Mouse (Mus musculus) embryo, embryonic 11.5 days (tissue): ENCODE data around the gene Wasf3.
"Not testable (repeated sequence)": the region's sequence is repeated elsewhere in the genome, so short reads cannot be mapped to it uniquely, and the experiment has no call there.

Experiments
- DNase-seq: peaks from one replicate; pipeline ENCODE4 v3.0.0-alpha.2; 2012; ENCODE audit warnings: low read depth, low spot score

The Wasf3 gene

DNA sequence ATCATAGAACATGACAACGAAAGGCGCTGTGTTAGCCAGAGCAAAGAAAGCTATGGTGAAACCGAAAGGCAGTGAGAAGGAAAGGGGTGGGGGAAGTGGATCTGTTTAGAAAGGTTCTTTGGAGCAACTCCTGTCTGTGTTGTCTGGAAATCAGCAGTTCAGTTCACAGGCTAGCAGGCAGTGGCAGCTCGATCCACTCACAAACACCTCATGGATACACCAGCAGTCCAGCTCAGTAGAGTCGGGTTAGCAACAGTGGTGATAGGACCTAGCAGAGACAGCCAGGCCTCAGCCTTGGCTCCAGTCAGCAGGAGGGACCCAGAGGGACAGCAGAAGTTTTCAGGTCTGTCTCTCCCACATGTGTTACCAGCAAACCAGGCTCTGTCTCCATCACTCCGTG lies 16.2 kb downstream of the Wasf3 start:
- not testable (repeated sequence) for DNase-seq

DNA sequence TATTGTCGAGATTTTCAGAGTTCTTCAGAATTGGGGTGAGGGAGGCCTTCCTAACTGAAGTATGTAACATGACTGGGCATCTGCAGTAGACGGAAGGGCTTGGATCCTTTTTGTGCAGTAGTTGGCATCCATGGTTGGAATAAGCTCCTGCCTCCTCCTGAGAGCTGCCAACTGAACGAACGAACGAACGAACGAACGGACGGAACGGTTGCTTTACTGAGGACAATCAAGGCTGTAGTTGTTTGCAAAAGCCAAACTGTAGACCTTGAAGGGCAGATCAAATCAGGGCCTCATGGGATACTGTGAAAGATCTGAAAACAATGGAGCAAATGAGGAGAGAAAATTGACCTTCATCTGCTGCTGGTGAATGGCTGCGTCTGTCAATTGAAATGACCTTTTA lies 17.5 kb downstream of the Wasf3 start:
- DNase-seq: no peak

DNA sequence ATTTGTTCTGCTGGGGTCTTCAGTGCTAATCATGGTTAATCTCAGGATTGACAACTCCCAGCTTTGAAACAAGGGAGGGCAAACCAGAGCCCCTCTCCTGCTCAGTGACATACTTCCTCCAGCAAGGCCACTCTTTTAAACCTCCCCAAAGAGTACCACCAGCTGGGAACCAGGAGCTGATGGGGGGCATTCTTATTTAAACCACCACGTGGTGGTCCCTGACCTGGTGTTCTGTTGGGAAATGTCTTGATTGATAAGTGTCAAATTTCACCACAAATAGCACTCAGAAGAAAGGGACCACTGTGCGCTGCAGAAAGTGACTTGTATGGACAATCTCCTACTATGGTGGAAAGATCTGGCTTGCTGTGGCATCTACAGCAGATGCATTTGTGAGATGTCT lies 19.1 kb downstream of the Wasf3 start:
- DNase-seq: no peak

DNA sequence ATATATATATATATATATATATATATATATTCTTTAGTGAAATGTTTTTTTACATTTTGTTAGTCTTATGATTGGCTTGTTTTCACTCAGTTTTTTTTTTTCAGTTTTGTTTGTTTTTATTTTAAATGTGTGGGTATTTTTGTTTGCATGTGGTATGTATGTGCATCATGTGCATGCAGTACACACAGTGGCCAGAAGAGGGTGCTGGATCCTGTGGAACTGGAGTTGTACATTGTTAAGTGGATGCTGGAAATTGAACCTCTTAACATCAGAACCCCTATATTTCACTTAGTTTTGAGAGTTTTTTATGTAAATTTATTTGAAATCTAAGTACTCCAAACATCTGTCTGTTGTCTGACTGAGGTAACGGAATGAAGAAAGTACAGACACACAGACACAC lies 21.3 kb downstream of the Wasf3 start:
- DNase-seq: no peak

DNA sequence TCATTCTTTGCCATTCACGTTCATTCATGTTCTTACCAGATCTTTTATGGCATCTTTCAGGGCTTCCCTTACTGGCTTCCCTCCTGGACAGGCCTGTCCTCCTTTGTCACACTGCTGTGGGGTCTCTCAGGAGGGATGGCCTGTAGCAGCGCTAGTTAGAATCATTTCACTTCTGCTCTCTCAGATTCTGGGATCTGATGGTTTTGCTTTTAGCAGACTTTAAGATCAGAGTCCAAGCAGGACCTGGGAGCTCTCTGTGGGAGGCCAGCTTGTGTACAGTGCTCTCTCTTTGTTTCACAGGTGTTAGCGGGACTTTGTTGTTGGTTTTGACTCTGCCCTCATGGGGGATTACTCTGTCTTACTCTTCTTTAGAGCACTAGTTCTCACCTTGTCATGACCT lies 23.0 kb downstream of the Wasf3 start:
- no peak for DNase-seq

DNA sequence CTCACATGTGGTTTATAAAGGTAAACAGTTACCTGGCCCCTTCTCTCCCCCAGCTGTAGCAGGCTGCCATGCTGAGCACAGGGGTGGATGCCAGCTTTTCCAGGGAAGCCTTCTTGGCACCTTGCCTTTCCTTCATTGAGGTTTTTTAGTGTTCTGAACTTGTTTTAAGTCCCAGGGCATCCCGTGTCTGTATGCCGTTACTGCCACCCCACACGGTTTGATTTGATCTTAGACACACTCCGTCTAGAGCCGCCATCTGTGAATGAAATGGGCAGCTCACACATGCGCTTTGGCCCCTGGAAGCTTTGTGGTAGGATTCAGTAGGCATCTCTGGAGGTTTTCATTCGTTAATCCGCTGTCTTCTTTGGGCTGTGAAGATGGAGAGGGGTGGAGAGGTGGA lies 23.8 kb downstream of the Wasf3 start:
- no peak for DNase-seq

DNA sequence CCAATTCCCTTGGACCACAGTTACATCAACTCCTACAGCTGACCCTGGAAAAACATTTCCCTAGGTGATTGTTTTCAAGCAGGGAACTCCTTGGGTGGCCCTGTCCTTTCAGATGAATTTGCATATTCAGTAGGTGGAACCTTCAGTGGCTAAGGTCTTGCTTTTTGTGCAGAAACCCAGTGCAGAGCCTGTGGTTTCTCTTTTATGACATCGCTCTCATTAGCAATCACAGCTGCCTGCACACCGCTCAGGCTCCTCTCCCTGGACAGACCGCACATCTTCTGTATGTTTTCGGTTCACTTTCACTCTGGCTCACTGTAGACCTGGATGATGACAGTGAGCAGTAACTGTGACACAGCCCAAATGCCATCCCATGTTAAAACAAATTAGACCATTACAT lies 26.0 kb downstream of the Wasf3 start:
- no peak for DNase-seq

DNA sequence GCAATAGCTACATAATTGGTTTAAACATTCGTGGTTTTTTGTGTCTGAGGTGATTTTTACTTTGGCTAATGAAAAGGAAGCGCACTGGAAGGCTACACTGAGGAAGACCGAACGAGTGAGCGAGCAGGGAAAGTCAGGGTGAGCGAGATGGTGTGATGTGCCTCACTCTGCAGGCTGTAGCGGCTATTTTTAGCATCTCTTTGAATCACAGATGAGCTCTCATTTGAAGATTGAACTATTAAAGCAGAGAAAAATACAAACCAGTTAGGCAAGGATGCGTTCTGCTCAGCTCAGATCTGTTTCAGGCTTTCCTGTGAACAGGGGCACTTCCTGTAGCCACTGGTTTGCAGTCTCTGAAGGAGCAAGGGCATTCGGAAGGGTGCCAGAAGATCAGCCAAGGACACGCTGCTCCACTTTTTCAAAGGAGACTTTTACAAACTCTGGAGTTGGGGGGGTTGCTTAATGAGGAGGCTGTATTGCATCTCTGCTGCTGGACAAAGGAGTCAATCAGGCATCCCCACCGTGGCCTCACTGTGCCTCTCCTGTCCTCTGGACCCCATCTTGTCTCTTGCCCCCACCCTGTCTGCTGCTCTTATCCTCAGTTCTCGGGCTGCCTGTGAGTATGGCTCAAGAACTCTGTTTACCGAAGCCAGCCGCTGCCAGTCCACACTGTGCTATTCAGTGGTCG lies 28.1 kb downstream of the Wasf3 start:
- DNase-seq: no peak

DNA sequence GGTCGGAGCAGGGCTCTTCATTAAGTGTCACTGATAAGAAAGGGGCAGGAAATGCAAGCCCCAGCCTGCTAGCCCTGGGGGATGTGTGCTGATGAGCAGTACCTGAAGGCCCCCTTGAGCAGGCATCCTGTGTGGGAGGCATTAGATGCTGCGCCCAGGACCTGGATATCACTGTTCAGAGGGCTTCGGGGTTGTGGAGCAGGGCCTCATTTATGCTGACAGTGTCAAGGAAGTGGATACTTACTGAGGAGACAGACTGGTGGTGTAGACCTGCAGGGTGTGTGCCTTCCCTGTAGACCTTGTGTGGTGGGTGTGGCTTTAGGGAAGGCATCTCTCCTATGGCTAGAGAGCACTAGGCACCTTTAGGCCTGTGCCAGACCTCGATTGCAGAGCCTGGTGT lies 29.8 kb downstream of the Wasf3 start:
- DNase-seq: no peak

DNA sequence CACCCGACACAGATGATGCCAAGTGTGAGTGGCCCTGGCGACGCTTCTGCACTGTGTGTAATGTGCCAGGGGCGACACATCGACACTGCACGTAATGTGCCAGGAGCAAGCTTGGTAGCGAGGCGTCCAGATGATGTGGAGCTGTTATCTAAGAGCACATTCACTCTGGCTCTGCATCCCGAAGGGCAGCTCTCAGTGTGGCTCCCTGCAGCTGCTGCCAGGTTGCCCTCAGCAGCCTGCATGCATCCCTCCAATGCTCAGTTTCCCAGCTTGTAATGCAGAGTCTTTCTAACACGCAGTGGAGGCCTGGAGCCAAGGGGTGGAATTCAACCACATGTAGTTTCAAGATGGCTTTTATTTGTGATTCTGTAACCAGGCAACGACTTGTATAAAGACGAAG lies 30.4 kb downstream of the Wasf3 start:
- DNase-seq: no peak

DNA sequence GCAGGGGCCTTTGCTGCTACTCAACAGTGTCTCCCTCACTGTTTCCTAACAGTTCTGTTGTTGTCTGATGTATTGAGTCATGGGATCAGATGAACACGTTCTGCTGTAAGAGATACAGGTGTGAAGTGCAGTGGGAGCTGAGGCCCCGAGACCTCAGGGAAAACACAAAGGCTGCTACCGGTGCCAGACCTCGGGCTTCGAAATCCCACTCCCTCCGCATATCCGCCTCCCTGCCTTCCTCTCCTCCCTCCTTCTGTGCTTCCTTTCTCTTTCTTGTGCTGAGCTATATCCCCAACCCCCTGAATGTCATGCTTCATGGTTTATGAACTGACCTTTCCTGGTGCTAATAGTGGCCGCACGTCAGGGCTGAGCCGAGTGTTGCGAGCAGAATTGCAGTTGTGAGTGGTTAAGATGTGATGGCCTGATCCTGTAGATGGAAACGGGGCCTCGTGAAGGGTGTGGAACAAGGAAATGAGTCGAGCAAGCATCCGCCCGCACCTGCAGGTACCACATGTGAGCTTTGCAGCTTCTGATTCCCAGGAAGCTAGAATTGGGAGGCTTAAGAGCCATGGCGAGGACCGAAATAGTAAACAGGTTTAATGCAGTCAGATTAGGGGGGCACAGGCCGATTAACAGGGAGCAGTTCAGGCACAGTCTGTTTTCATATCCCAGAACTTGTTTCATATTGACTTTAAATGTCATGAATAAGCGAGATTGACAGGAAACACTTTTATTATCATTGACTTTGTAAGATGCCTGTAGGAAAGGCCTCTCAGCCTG lies 31.7 kb downstream of the Wasf3 start:
- no peak for DNase-seq

DNA sequence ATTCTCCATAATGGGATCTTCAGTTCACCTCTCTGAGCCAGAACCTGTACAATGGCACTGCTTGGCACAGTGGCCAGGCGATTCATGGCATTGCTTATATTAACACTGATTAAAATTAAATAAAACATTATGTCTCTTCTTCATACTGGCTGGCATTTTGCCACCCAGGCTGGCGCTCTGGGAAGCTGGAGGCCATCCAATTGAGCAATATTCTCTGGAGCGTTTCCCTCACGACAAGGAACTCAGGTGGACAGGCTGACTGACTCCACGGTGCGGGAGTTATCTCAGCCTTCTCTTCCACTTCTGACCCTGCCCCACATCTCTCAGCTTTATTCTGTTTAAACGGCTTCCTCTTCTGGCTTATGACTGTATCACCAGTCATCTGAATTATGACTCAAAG lies 33.3 kb downstream of the Wasf3 start:
- no peak for DNase-seq

DNA sequence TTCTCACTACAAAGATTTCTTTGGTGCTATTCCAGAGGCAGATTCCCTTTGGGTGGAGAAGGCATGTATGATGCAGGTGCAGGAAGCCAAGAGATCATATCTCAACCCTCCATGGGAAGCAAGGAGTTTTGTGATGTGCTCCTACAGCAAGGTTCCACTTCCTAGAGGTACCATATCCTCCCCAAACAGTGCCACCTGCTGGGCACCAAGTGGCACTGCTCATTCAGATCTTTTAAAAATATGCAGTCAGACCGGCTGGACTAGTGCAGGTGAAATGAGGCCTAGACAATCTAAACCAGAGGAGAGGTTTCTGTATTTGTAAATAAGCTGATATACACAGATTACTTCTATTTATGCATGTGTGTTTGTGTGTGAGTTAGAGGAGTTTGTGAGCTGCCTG lies 35.3 kb downstream of the Wasf3 start:
- peak; percentile 32 for DNase-seq

DNA sequence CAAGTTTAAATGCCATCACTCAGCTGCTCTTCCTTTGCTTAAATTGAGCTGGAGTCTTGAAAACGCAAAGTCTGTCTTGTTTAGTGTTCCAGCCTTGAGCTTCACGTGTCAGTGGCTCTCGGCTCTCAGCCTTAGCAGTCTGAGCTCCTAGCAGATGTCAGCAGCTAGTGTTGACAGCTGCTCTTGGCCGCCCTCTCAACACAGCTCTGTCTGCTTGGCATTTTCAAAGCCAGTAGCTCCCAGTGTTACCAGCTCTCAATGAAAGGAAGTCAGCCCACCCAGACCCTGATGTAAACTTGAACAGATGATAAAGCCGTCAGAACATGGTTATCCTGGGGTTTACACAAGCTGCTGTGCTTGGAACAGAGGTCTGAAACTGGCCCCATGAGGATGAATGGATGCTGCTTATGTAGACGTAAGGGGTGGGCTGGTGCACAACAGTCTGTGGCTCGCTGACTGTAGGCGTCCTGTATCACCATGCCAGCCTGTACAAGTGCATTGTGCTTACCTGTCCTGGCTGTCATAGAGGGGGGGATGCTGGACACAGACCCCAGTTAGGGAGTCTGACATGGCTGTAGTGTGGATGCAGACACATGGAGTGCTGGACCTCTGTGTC lies 40.0 kb downstream of the Wasf3 start:
- DNase-seq: no peak

DNA sequence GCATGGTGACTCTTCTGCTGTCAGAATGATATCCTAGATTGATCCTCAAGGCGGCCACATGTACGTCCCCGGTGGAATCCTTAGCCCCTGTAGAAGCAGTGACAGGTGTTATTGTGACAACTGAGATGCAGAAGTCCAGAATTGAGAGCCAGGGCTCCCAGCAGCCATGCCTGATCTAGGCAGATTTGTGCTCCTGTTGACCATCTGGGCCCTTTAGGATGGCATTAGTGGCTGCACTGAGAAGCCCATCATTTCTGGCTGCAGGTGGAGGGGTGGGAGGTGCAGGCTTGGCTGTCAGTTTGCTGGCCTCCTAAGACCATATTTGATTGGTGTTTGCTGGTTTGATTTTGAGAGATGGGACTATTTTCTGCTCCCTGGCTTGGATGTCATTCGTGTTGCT lies 40.9 kb downstream of the Wasf3 start:
- no peak for DNase-seq

DNA sequence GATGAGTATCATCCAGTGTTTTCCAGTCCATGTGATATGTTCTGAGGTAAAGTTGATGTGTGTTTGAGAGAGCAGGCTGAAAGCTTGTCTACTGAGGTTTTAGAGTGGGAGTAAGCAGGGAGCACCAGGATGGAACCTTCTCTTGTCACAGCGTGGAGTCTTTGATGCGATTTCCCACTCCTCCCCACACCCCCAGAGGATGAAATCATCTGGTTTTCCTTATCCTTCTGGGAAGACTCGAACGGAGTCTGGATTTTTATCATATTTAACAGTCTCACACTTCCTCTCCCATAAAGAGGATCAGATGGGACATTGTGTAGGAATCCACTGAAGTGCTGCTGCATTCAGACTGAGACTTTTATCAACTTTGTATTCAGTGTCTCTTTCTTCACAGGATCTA lies 43.3 kb downstream of the Wasf3 start:
- no peak for DNase-seq

DNA sequence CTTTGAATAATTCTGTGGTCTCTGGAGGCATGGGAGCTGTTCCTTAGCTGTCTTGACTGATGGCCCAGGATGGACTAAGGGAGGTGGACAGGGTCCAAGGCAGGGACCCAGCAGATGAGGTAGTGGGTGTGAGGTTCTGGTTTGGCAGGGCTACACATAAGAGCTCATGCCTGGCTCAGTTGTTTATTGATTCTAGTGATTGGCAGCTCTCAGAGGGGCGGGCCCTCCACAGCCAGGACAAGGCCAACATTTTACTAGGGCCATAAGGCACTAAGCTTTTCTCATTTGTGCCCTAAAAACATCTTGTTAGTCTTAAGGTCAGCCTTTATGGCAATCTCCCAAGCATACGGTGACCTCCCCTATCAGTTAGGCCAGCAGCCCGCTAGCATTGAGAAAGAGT lies 47.0 kb downstream of the Wasf3 start:
- no peak for DNase-seq

DNA sequence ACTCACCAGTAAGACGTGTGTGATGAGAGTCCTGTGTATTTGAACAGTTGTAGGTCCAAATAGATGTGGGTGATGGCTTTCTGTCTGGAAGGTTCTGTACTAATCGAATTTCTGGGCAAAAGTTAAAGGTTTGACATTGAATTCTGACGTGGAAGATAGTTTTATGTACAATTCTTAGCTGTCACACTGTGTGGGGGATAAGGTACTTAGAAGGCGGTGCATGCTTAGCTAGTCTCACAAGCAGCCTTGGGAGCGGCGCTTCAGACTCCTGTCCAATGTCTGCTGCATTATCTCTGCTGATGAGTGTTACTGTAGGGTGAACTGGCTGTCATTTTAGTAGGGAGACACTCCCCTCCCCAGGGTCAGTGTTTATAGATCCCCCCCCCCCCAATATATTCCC lies 47.7 kb downstream of the Wasf3 start:
- DNase-seq: no peak

DNA sequence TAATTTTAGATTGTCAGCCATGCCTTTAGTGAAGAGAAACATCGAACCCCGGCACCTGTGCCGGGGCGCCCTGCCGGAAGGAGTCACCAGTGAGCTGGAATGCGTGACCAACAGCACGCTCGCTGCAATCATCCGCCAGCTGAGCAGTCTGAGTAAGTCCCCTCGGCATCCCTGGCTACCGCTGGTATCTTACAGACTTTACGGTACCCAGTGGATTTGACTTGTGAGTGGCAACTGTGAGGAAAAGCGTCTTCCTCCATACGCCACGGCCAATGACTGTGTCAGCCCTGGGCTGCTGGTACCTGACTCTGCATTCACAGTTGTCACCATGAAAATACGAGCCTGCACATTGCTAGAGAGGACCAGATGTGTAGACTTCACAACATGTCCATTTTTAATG lies 50.5 kb downstream of the Wasf3 start:
- DNase-seq: no peak

DNA sequence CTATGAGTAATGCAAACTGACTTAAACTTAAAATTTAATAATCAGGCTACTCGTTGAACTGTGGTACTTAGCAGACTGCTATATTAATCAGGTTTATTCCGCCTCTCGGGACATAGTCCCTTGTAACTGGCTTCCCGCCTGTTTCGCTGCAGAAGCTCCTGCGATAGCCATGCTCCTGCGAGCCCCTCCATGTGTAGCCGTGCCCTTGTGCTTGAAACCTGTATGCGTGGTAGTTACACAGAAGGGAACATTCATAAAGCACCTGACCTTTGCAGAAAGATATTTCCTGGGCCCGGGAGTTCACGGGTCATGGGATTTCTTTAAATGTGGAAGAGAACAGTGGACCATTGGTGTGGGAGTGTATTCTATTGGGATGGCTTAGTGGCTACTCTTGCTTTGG lies 52.0 kb downstream of the Wasf3 start:
- DNase-seq: no peak

DNA sequence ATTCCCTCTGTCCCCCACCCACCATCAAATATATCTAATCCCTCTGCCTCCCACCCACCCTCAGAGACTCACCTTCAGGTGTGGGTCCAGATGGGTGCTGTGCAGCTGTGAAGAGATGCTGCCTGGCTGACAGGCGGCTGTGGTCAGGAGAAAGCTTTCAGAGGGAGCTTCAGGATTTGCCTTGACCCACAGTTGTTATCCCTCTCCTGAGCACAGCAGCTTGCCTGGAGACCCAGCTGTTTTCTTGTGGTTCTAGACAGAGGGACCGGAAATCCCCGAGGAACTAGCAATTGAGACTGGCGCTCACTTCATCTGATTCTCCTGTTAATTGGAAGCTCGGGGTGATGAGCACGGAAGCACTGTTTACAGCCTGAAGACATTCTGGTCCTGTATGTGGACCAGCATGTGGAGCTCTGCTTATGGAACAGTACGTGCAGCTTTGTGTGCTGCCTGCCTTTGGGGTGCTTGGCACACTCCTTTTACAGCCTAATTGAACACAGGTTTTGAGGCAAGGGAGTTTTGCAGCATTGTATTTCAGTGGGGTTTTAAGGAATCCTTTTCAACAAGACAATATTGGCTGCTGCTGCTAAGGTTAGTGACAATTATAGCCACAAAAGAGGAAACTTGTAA lies 54.5 kb downstream of the Wasf3 start:
- DNase-seq: no peak

DNA sequence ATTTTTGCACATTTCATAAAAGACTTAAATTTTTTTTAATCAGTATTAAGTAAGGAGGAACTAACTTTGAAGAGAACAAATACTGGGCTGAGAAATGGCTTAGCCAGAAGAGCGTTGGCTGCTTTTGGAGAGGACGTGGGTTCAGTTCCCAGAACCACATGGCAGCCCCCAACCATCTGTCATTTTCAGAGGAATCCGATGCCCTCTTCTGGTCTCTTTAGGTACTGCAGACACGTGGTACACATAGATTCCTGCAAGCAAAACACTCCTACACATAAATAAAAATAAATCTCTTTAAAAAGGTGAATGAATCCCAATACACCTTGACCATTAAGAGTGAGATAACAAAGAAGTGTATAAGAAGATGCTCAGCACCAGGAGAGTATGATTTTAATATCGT lies 55.5 kb downstream of the Wasf3 start:
- no peak for DNase-seq

DNA sequence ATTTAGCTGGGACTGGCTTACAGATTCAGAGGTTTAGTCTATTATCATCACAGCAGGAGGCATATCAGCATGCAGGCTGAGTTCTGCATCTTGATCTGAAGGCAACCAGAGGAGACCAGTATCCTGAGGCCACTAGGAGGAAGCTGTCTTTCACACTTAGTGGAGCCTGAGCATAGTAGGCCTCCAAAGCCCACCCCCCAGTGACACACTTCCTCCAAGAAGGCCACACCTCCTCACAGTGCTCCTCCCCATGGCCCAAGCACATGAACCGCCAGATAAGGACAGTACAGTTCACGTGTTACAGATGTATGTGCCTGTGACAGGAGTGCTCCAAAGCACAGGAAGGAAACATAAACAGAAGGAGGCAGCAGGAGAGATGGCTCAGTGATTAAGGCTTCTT lies 58.0 kb downstream of the Wasf3 start:
- DNase-seq: no peak
